Mouse (Mus musculus) erythroblast, embryonic 14.5 days (primary cell): ENCODE results near the gene Atp2c2.

Experiments used
- GATA1 ChIP-seq: IDR thresholded peaks from 2 replicates; pipeline ENCODE4 v1.6.1; 2012; ENCODE audit warnings: low read length, inconsistent platforms, mixed read lengths
- TAL1 ChIP-seq: IDR thresholded peaks from 3 replicates; pipeline ENCODE4 v1.6.1; 2012; ENCODE audit warnings: low read length, inconsistent platforms, mixed read lengths

DNA sequence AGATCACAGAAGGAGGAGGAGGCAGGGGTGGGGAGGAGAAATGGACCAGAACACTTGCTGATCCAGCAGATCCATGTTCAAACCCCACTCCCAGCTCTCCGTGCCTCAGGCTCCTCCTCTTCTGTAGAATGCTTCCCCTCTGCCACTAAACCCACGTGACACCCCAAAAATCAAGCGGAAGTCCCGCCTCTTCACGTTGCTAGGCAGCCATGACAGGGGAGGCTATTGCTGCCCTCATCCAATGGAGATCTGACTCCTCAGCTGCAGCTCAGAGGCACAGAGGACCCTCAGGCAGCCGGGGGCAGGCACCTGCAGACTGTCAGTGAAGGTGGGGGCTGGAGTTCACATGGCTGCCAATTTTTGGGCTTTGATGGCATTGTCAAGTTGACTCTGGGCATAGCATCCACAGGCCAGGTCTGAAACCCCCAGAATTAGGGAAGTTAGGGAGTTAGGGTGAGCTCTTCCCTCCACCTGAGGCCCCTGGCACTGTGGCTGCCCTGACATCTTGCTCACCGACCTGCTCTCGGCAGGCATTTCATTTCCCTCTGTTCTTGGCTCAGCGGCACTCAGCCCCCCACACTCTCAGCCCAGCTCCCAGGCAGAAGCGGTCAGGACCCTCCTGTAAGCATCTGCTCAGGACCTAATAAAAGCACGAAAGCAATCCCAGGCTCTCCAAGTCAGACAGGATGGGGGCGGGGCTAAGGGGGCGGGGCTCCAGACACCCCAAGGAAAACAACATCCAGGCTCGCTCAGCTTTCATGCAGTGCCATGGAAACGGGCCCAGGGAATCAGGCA, 98.6 kb downstream of the Atp2c2 start:
- TF ChIP-seq GATA1, result no peak
- TF ChIP-seq TAL1, result no peak
